ENCODE assay signal across 7 mouse cellular contexts in genomic region chr6:85186033-85186743, GRCm38 (mm10). TPM values are rescaled to one million over a fixed set of nuclear protein-coding genes. Genes with fewer than 3 reads are reported as not detected.
A peak's percentile ranks its signal among the peaks of the same experiment; 100 is the strongest.
DNase-seq lines count a peak whose midpoint lies in the region; ATAC-seq and TF ChIP-seq lines count a peak whose summit lies in the region.

No protein-coding gene starts in this region.

- no peak overlapping the region for H3K9ac ChIP-seq in hindbrain, embryonic 12.5 days
- 0 out of 2 replicates have a peak overlapping the region, but pooled peaks have one; percentile 19 for H3K9ac ChIP-seq in limb, embryonic 12.5 days (replicated peaks)

- no peak overlapping the region for H3K27ac ChIP-seq in testis, adult 2 months (ENCODE audit: control insufficient read depth, insufficient read depth, low read depth, low read length)
- no peak overlapping the region for H3K27ac ChIP-seq in hindbrain, embryonic 12.5 days
- no peak overlapping the region for H3K27ac ChIP-seq in limb, embryonic 12.5 days

- H3K4me2 ChIP-seq in hindbrain, embryonic 12.5 days (replicated peaks), result peak overlapping the region; percentile 35
- peak overlapping the region; percentile 79 for H3K4me2 ChIP-seq in limb, embryonic 12.5 days

- H3K9me3 ChIP-seq in hindbrain, embryonic 12.5 days (replicated peaks), result no peaks in the 10 kb centered on the region
- no peaks in the 10 kb centered on the region for H3K9me3 ChIP-seq in limb, embryonic 12.5 days

- no peak for ATAC-seq in hindbrain, embryonic 12.5 days (ENCODE audit: low FRiP score)
- ATAC-seq in limb, embryonic 12.5 days (ENCODE audit: insufficient number of reproducible peaks, insufficient read depth, low FRiP score, low TSS enrichment, low read depth), result no peak
- ATAC-seq in cerebellum, adult (ENCODE audit: insufficient number of reproducible peaks, low FRiP score, low TSS enrichment), result no peak

- DNase-seq in testis, postnatal 14 days (ENCODE audit: low spot score), result no peak
- no peak for DNase-seq in B cell, adult 2 months
- no peak for DNase-seq in ovary, postnatal 10 days (ENCODE audit: low spot score)

- TF ChIP-seq POLR2A in testis, adult 2 months (IDR thresholded peaks at IDR 0.05; ENCODE audit: control insufficient read depth, low read depth, low read length), result no peak

- no peak for TF ChIP-seq CTCF in testis, adult 2 months (IDR thresholded peaks at IDR 0.05; ENCODE audit: control insufficient read depth, insufficient read depth, insufficient replicate concordance, low read depth, low read length)

- WGBS in hindbrain, embryonic 12.5 days, result 2% methylated on average over 33 of the region's 33 CpGs
- WGBS in limb, embryonic 12.5 days, result under 1% methylated on average over 33 of the region's 33 CpGs

- peaks cover 15% of the 10 kb centered on the region for H3K27me3 ChIP-seq in testis, adult 2 months (ENCODE audit: control insufficient read depth, insufficient read depth, low read length)
- H3K27me3 ChIP-seq in hindbrain, embryonic 12.5 days, result peaks cover 79% of the 10 kb centered on the region
- peaks cover 92% of the 10 kb centered on the region for H3K27me3 ChIP-seq in limb, embryonic 12.5 days

- H3K36me3 ChIP-seq in testis, adult 2 months (ENCODE audit: control insufficient read depth, insufficient read depth, low read length), result no peaks in the 10 kb centered on the region
- no peaks in the 10 kb centered on the region for H3K36me3 ChIP-seq in hindbrain, embryonic 12.5 days
- no peaks in the 10 kb centered on the region for H3K36me3 ChIP-seq in limb, embryonic 12.5 days

- peaks cover 14% of the 10 kb centered on the region for H3K4me1 ChIP-seq in testis, adult 2 months (ENCODE audit: control insufficient read depth, insufficient read depth, low read length)
- peaks cover 42% of the 10 kb centered on the region for H3K4me1 ChIP-seq in hindbrain, embryonic 12.5 days
- peaks cover 43% of the 10 kb centered on the region for H3K4me1 ChIP-seq in limb, embryonic 12.5 days (replicated peaks)

- H3K4me3 ChIP-seq in testis, adult 2 months (ENCODE audit: control insufficient read depth, low read depth, low read length), result peak overlapping the region; percentile 11
- H3K4me3 ChIP-seq in hindbrain, embryonic 12.5 days, result peak overlapping the region; percentile 13
- H3K4me3 ChIP-seq in limb, embryonic 12.5 days (replicated peaks), result peak overlapping the region; percentile 44; the same call in 1 of the 2 replicates

RNA-seq across cellular contexts. Expression of gene Emx1, which starts 1.1 kb away (rescaled TPM):
- 0.10 and 0.11 TPM in 2 replicates for polyA plus RNA-seq in testis, adult 2 months (2012; rRNA removed)
- 0.27 TPM in 1 of 2 replicates, not detected in the other for polyA plus RNA-seq in hindbrain, embryonic 12.5 days (2016; fragmentation: Nextera tagmentation; extraction: Ambion mirVana)
- polyA plus RNA-seq in limb, embryonic 12.5 days (2016; fragmentation: Nextera tagmentation; extraction: Ambion mirVana), result 1.5 TPM in 2 replicates

RNA-seq across cellular contexts. Expression of gene Spr, which starts 48.6 kb away (rescaled TPM):
- polyA plus RNA-seq in testis, adult 2 months (2012; rRNA removed), result 1.8 and 2.3 TPM in 2 replicates
- 23.3 and 31.2 TPM in 2 replicates for polyA plus RNA-seq in hindbrain, embryonic 12.5 days (2016; fragmentation: Nextera tagmentation; extraction: Ambion mirVana)
- polyA plus RNA-seq in limb, embryonic 12.5 days (2016; fragmentation: Nextera tagmentation; extraction: Ambion mirVana), result 36.5 and 49.8 TPM in 2 replicates
